In the genomic region with DNA sequence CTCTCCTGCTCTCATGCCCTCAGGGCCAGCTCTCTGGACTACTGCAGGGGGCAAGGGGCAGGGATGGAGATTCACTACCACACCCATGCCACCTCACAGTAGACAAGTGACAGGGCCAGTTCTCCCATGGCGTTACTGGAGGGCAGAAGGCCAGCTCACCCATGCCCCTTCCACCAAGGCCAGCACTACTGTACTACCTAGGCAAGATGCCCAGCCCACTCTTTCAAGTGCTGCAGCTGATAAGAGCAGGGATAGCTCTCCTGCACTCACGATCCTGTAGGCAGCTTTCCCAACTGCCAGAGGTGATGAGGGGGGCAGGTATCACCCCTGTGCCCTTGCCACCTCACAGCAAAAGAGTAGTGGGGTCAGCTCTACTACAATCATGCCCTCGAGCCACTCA, we compare ENCODE assay signal across 29 mouse cellular contexts.
DNase-seq lines count a peak whose midpoint lies in the region; TF ChIP-seq lines count a peak whose summit lies in the region.
"Had no signal": no experiment of that assay in that cellular context is flagged by ENCODE, and none has a peak within 500 bp of the region (broad histone marks: within the 10 kb centered on the region; RNA-seq: fewer than 3 reads in every experiment).

No protein-coding gene starts in this region.

- no peak overlapping the region for H3K9ac ChIP-seq in heart, adult 2 months (ENCODE audit: low read depth, low read length)
- no peak overlapping the region for H3K9ac ChIP-seq in MEL (ENCODE audit: control insufficient read depth, low read depth, low read length, poor library complexity, severe bottlenecking)
- H3K9ac ChIP-seq: heart, embryonic 15.5 days; hindbrain, embryonic 15.5 days; intestine, embryonic 15.5 days; limb, embryonic 13.5 days; liver, embryonic 12.5 days; midbrain, embryonic 15.5 days; stomach, embryonic 15.5 days had no signal

- intact Hi-C loops in heart, adult 2 months (cut with DNase I), result loop anchor here (5.0 kb wide), 1 partner anchor 83 kb away; no protein-coding TSS in a partner anchor
- intact Hi-C loops in heart, postnatal 14 days (cut with DNase I), result no loop called here

- WGBS in heart, adult 2 months, result 46% methylated on average over 3 of the region's 3 CpGs
- WGBS in heart, embryonic 10.5 days, result 51% methylated on average over 3 of the region's 3 CpGs

- no peak overlapping the region for H3K27ac ChIP-seq in heart, adult 2 months
- H3K27ac ChIP-seq in heart, embryonic 10.5 days, result no peak overlapping the region; the same call in 1 of the 2 replicates
- H3K27ac ChIP-seq in MEL (ENCODE audit: control insufficient read depth, low read depth, low read length), result no peak overlapping the region
- H3K27ac ChIP-seq: forebrain, embryonic 10.5 days; heart, embryonic 15.5 days; hindbrain, embryonic 15.5 days; intestine, embryonic 15.5 days; limb, embryonic 13.5 days; liver, embryonic 12.5 days; midbrain, embryonic 15.5 days; stomach, embryonic 15.5 days had no signal

- no peak for TF ChIP-seq RAD21 in MEL (IDR thresholded peaks at IDR 0.05; ENCODE audit: low read depth, low read length)

- H3K27me3 ChIP-seq in heart, adult 2 months (ENCODE audit: control insufficient read depth, insufficient read depth, low read length), result no peaks in the 10 kb centered on the region
- no peaks in the 10 kb centered on the region for H3K27me3 ChIP-seq in heart, embryonic 10.5 days (ENCODE audit: insufficient read depth, poor library complexity, severe bottlenecking)
- H3K27me3 ChIP-seq in MEL (ENCODE audit: control insufficient read depth in 1 of 2, insufficient read depth in 2 of 2, low read length in 2 of 2), result no peaks in the 10 kb centered on the region
- H3K27me3 ChIP-seq: CH12.LX; heart, embryonic 15.5 days; hindbrain, embryonic 15.5 days; intestine, embryonic 15.5 days; limb, embryonic 13.5 days; liver, embryonic 12.5 days; midbrain, embryonic 15.5 days; stomach, embryonic 15.5 days had no signal

- no peak for TF ChIP-seq CTCF in heart, adult 2 months (IDR thresholded peaks at IDR 0.05)
- TF ChIP-seq CTCF in MEL (IDR thresholded peaks at IDR 0.05 in 2 of 3, conservative IDR thresholded peaks at IDR 0.05 in 1 of 3; ENCODE audit: control insufficient read depth in 1 of 3, insufficient read depth in 1 of 3, low read depth in 2 of 3, low read length in 3 of 3, poor library complexity in 1 of 3, severe bottlenecking in 1 of 3), result no peak

- no peaks in the 10 kb centered on the region for H3K79me2 ChIP-seq in heart, adult 2 months (replicated peaks; ENCODE audit: control insufficient read depth, insufficient read depth, low read length)
- no peaks in the 10 kb centered on the region for H3K79me2 ChIP-seq in MEL (ENCODE audit: control insufficient read depth, insufficient read depth, low read length, poor library complexity)

- TF ChIP-seq EP300 in heart, adult 2 months (IDR thresholded peaks at IDR 0.05; ENCODE audit: insufficient read depth, low read depth, low read length), result no peak
- no peak for TF ChIP-seq EP300 in MEL (IDR thresholded peaks at IDR 0.05; ENCODE audit: low read depth in 1 of 2, low read length in 2 of 2)

- no peaks in the 10 kb centered on the region for H3K4me1 ChIP-seq in heart, adult 2 months (ENCODE audit: control insufficient read depth, insufficient read depth, low read length)
- peaks cover 7% of the 10 kb centered on the region; the same call in 1 of the 2 replicates for H3K4me1 ChIP-seq in heart, embryonic 10.5 days
- H3K4me1 ChIP-seq in MEL (ENCODE audit: control insufficient read depth in 1 of 2, insufficient read depth in 2 of 2, low read length in 2 of 2), result no peaks in the 10 kb centered on the region
- H3K4me1 ChIP-seq: forebrain, embryonic 10.5 days; hindbrain, embryonic 15.5 days; intestine, embryonic 15.5 days; limb, embryonic 13.5 days; liver, embryonic 12.5 days; midbrain, embryonic 15.5 days; stomach, embryonic 15.5 days had no signal

- H3K36me3 ChIP-seq in heart, adult 2 months (ENCODE audit: control insufficient read depth, insufficient read depth, low read length), result no peaks in the 10 kb centered on the region
- no peaks in the 10 kb centered on the region for H3K36me3 ChIP-seq in heart, embryonic 10.5 days
- no peaks in the 10 kb centered on the region for H3K36me3 ChIP-seq in MEL (ENCODE audit: control insufficient read depth in 1 of 2, insufficient read depth in 2 of 2, low read length in 2 of 2)
- H3K36me3 ChIP-seq: forebrain, embryonic 10.5 days; heart, embryonic 15.5 days; hindbrain, embryonic 15.5 days; intestine, embryonic 15.5 days; limb, embryonic 13.5 days; liver, embryonic 12.5 days; midbrain, embryonic 15.5 days; stomach, embryonic 15.5 days had no signal

- no peak overlapping the region for H3K4me3 ChIP-seq in heart, adult 2 months
- H3K4me3 ChIP-seq in heart, embryonic 10.5 days, result no peak overlapping the region
- no peak overlapping the region for H3K4me3 ChIP-seq in MEL (ENCODE audit: control insufficient read depth in 1 of 2, insufficient read depth in 1 of 2, low read depth in 2 of 2, low read length in 2 of 2)
- H3K4me3 ChIP-seq: forebrain, embryonic 10.5 days; heart, embryonic 15.5 days; hindbrain, embryonic 15.5 days; intestine, embryonic 15.5 days; limb, embryonic 13.5 days; liver, embryonic 12.5 days; midbrain, embryonic 15.5 days; myocyte; stomach, embryonic 15.5 days had no signal

- H3K9me3 ChIP-seq in heart, embryonic 10.5 days, result no peaks in the 10 kb centered on the region
- no peaks in the 10 kb centered on the region for H3K9me3 ChIP-seq in MEL (replicated peaks; ENCODE audit: insufficient read depth, low read length)
- H3K9me3 ChIP-seq: forebrain, embryonic 10.5 days; G1E; heart, embryonic 15.5 days; hindbrain, embryonic 15.5 days; intestine, embryonic 15.5 days; limb, embryonic 13.5 days; liver, embryonic 12.5 days; midbrain, embryonic 15.5 days; stomach, embryonic 15.5 days had no signal

- DNase-seq in heart, adult 2 months, result peak; percentile 40 to 65
- no peak for DNase-seq in heart, embryonic 10.5 days (ENCODE audit: low spot score)
- no peak for DNase-seq in MEL (ENCODE audit: low read depth, low spot score)
- peak; percentile 26 for DNase-seq in heart, adult 8-10 months (ENCODE audit: low spot score)
- DNase-seq in heart, postnatal 14 days, result peak; percentile 52 to 70
- no peak for DNase-seq in spleen, adult 12 weeks (ENCODE audit: low spot score)
- DNase-seq in left cerebral cortex, adult 11 months (ENCODE audit: low spot score), result no peak
- DNase-seq: adrenal gland, adult 8-10 months; B cell, adult 2 months; cerebellum, adult 8-10 months; gastrocnemius, postnatal 14 days; kidney, adult 8-10 months; kidney, postnatal 10 days; lung, adult 18-20 months; right cerebral cortex, adult 18-20 months; right cerebral cortex, postnatal 4 days; thymus, adult 2 months; thymus, postnatal 4 days had no signal

- TF ChIP-seq POLR2A in heart, adult 2 months (IDR thresholded peaks at IDR 0.05; ENCODE audit: insufficient read depth, low read depth, low read length), result no peak
- no peak for TF ChIP-seq POLR2A in MEL (IDR thresholded peaks at IDR 0.05; ENCODE audit: control insufficient read depth in 1 of 2, insufficient read depth in 1 of 2, low read depth in 1 of 2, low read length in 2 of 2, poor library complexity in 1 of 2)

TF ChIP-seq in MEL, 35 proteins besides CTCF, POLR2A, EP300 and RAD21:
- 0 out of 2 replicates have a peak, but pooled peaks have one; percentile 57 for TF ChIP-seq POLR2AphosphoS5 (IDR thresholded peaks at IDR 0.05; ENCODE audit: borderline replicate concordance, low read depth, low read length)
- no peak for TF ChIP-seq UBTF (IDR thresholded peaks at IDR 0.05; ENCODE audit: borderline replicate concordance, insufficient read depth, low read depth, low read length)

Comparison
In these comparisons a context has a peak if more than half of its experiments do, and no peak if none do; other contexts are left out.
1. DNase-seq: peak in heart, adult 2 months (2 of 2), heart, adult 8-10 months (single experiment) and heart, postnatal 14 days (2 of 2); none in heart, embryonic 10.5 days (single experiment), MEL (single experiment), spleen, adult 12 weeks (single experiment) and left cerebral cortex, adult 11 months (single experiment).